Mouse (Mus musculus) limb, embryonic 14.5 days (tissue): Measurements from ENCODE around the gene C1qc. TPM values are rescaled to one million over a fixed set of nuclear protein-coding genes. Genes with fewer than 3 reads are reported as not detected.
A peak's percentile ranks its signal among the peaks of the same experiment; 100 is the strongest.

Experiments
- ATAC-seq: fragments of 200-750 bp; cut with Nextera tagmentation; 2 replicates; pipeline ENCODE4 v1.8.0; 2017; ENCODE audit warnings: low read depth, moderate number of reproducible peaks, moderate TSS enrichment; ENCODE audit not compliant: low FRiP score
- DNase-seq: peaks from one replicate; pipeline ENCODE4 v3.0.0-alpha.2; 2015; ENCODE audit warnings: low spot score
- H3K27ac ChIP-seq: fragments of 300-500 bp; sonication (generic); replicated peaks from 2 replicates; pipeline ENCODE4 v1.5.1; 2014; ENCODE audit warnings: low read depth, mild to moderate bottlenecking, low read length, moderate library complexity, mixed read lengths
- H3K27me3 ChIP-seq: fragments of 300-500 bp; sonication (generic); 2 replicates; pipeline ENCODE4 v1.6.1; 2014; ENCODE audit warnings: low read length, mixed read lengths; ENCODE audit not compliant: control insufficient read depth, insufficient read depth
- H3K36me3 ChIP-seq: fragments of 300-500 bp; sonication (generic); 2 replicates; pipeline ENCODE4 v1.6.1; 2014; ENCODE audit warnings: mild to moderate bottlenecking, low read length, moderate library complexity, mixed read lengths; ENCODE audit not compliant: control insufficient read depth, insufficient read depth
- H3K4me1 ChIP-seq: fragments of 300-500 bp; sonication (generic); 2 replicates; pipeline ENCODE4 v1.6.1; 2014; ENCODE audit warnings: antibody characterized with exemption, low read length, mixed read lengths; ENCODE audit not compliant: control insufficient read depth, insufficient read depth
- H3K4me2 ChIP-seq: fragments of 300-500 bp; sonication (generic); replicated peaks from 2 replicates; pipeline ENCODE4 v1.6.1; 2014; ENCODE audit warnings: low read depth, mild to moderate bottlenecking, low read length, moderate library complexity; ENCODE audit not compliant: severe bottlenecking
- H3K4me3 ChIP-seq: fragments of 300-500 bp; sonication (generic); replicated peaks from 2 replicates; pipeline ENCODE4 v1.5.1; 2014; ENCODE audit warnings: low read length
- H3K9ac ChIP-seq: fragments of 300-500 bp; sonication (generic); 2 replicates; pipeline ENCODE4 v1.6.1; 2014; ENCODE audit warnings: mild to moderate bottlenecking, low read depth, low read length, moderate library complexity; ENCODE audit not compliant: severe bottlenecking
- H3K9me3 ChIP-seq: fragments of 300-500 bp; sonication (generic); 2 replicates; pipeline ENCODE4 v1.6.1; 2016; ENCODE audit warnings: low read length; ENCODE audit not compliant: control insufficient read depth
- POLR2A ChIP-seq: fragments of 200-500 bp; IDR thresholded peaks from 2 replicates; pipeline ENCODE4 v1.8.0; 2012; ENCODE audit warnings: inconsistent platforms, mild to moderate bottlenecking, moderate library complexity, borderline replicate concordance; ENCODE audit not compliant: insufficient read depth, insufficient read length; ENCODE audit errors: extremely low read depth
- WGBS: fragments of 180-500 bp; shearing (Covaris S2); extraction: QIAGEN DNeasy Blood & Tissue Kit; methylation state at CpG from one replicate; pipeline ENCODE4 v1.1.7; 2014; 5-methylcytosine and 5-hydroxymethylcytosine counted together
- polyA plus RNA-seq, 2 experiments: library from polyadenylated mRNA; depleted of rRNA in 1 of 2; stranded (reverse) in 1 of 2; unstranded in 1 of 2; fragments of >200 nt; fragmentation: Nextera tagmentation in 1 of 2; extraction: Ambion mirVana in 1 of 2; gene quantifications; 2 replicates each; pipeline versions ENCODE4 v1.2.1 to v1.2.3; 2012 to 2014

Gene C1qc
- polyA plus RNA-seq, 2 experiments = 36.7 to 40.5 TPM

DNA sequence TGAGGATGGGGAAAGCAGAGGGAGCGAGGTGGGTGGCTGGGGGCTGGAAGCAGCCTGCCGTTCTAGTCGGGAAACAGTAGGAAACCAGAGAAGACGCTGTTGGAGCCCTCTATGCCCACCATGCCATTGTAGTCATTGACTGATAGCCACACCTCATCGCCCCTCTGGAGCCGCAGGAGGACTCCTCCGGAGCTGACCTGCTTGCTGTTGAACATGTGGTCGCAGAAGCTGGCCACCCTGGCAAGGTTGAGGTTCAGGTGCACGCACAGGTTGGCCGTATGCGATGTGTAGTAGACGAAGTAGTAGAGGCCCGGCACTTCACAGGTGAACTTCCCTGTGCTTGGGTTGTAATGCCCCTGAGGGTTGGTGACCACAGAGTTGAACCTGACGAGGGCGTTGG is 2.9 kb downstream of the C1qc start:
- no peak for TF ChIP-seq POLR2A
- peaks cover 6% of the 10 kb centered on the region; the same call in 1 of the 2 replicates for H3K27me3 ChIP-seq
- H3K27ac ChIP-seq = no peak overlapping the region
- H3K9ac ChIP-seq = no peak overlapping the region
- no peak overlapping the region for H3K4me3 ChIP-seq
- no peak overlapping the region for H3K4me2 ChIP-seq
- no peaks in the 10 kb centered on the region for H3K9me3 ChIP-seq
- DNase-seq = no peak
- no peaks in the 10 kb centered on the region for H3K4me1 ChIP-seq
- no peak for ATAC-seq
- 90% methylated on average over 15 of the region's 15 CpGs for WGBS
- H3K36me3 ChIP-seq = no peaks in the 10 kb centered on the region

DNA sequence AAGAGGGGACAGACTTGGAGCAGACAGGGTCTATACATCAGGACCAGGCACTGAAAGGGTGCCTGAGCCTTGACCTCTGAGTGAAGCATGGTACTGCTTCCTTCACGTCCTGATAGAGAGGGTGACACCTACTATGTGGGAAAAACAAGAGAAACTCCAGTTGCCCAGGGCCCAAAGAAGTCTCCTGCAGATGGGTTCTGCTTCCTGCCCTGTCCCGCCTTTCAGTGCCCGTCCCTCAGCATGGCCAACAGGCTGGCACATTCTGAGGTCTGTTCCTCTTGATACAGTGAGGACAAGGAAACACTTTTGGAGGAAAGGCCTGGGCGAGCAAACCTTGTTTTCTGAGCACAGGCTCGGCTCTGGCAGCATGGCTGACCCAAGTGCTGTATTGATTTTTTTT is 5.2 kb downstream of the C1qc start:
- ATAC-seq (no peak), DNase-seq (no peak)
- H3K9ac ChIP-seq = no peak overlapping the region
- H3K4me2 ChIP-seq = no peak overlapping the region
- H3K27me3 ChIP-seq = no peaks in the 10 kb centered on the region
- H3K9me3 ChIP-seq = no peaks in the 10 kb centered on the region
- no peaks in the 10 kb centered on the region for H3K36me3 ChIP-seq
- H3K27ac ChIP-seq = no peak overlapping the region
- no peak overlapping the region for H3K4me3 ChIP-seq
- 67% methylated on average over 5 of the region's 5 CpGs for WGBS
- no peak for TF ChIP-seq POLR2A
- H3K4me1 ChIP-seq = no peaks in the 10 kb centered on the region

DNA sequence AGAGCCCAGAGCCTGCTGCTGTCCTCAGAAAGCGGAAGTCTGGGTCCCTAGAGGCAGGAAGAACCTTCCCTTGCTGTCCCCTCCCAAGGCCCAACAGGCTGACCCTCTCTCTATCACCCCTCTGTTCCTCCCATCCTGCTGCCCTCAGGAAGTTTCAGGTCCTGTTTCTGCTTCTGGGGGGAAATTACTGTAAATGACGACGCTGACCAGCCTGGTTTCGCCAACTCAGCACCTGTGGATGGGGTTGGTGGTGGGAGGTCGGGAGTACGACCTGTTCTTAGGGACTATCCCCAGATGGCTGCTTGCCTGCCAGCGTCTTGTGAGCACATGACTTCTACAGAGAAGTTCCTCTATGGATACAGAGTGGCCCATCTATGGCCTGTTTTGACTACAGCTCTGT is 6.8 kb downstream of the C1qc start, which contains the start of gene C1qb:
Gene C1qb, minus strand, starts transcription at position 87 of the 400 bp plus-strand sequence.
- no peak within 1 kb of the TSS for H3K27ac ChIP-seq
- no peak within 1 kb of the TSS for H3K9ac ChIP-seq
- no peak for ATAC-seq
- 52% methylated on average over 7 of the region's 7 CpGs for WGBS
- H3K4me3 ChIP-seq = no peak within 1 kb of the TSS
- no peaks in the 10 kb centered on the region for H3K36me3 ChIP-seq
- DNase-seq = no peak
- no peak for TF ChIP-seq POLR2A
- no peaks in the 10 kb centered on the region for H3K4me1 ChIP-seq
- H3K4me2 ChIP-seq = no peak within 1 kb of the TSS
- no peaks in the 10 kb centered on the region for H3K27me3 ChIP-seq
- no peaks in the 10 kb centered on the region for H3K9me3 ChIP-seq

DNA sequence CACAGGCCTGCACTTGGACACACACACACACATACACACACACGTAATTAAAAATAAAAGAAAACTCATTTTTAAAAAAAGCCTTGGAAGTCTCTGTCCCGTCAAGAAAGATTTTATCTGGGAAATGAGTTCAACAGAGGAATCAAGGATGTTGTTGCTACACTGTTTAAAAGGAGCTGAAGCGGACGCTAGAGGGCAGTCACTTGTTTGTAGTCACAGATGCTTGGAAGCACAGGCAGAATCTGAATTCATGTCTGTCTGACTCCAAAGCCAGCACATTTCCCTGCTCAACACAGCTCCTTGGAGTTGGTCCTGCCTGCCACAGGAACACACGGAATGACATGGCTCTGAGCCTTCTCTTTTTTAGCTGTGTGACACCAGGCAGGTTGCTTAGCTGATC is 14.3 kb downstream of the C1qc start:
- no peak overlapping the region for H3K27ac ChIP-seq
- H3K27me3 ChIP-seq = no peaks in the 10 kb centered on the region
- peak; percentile 25 for DNase-seq
- WGBS = 22% methylated on average over 5 of the region's 5 CpGs
- H3K4me1 ChIP-seq = no peaks in the 10 kb centered on the region
- no peak for TF ChIP-seq POLR2A
- H3K9ac ChIP-seq = no peak overlapping the region
- H3K4me2 ChIP-seq = no peak overlapping the region
- no peak for ATAC-seq
- H3K36me3 ChIP-seq = no peaks in the 10 kb centered on the region
- H3K4me3 ChIP-seq = no peak overlapping the region
- H3K9me3 ChIP-seq = no peaks in the 10 kb centered on the region

DNA sequence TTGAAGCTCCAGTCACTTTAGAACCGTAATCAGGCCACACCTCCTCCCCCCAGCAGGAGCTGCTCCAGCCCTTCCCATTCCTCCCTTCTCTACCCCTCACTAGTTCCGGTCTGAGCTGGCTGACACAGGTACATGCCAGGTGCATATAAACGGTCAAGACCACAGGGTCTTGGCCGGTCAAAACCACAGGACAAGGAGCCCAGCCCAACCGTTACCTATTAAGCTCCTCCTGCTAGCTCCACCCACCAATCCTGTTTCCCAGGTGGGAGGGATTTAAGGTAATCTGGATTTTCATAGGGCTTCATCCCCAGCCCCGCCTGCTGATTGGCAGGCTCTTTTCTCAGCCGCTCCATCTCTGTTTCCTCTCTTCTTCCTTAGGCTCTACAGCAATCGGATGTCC is 14.7 kb downstream of the C1qc start:
- Histone ChIP-seq H3K36me3 (no peaks in the 10 kb centered on the region), H3K4me2 (no peak overlapping the region), H3K27ac (no peak overlapping the region), H3K9ac (no peak overlapping the region), H3K9me3 (no peaks in the 10 kb centered on the region), H3K4me1 (no peaks in the 10 kb centered on the region), H3K27me3 (no peaks in the 10 kb centered on the region), H3K4me3 (no peak overlapping the region)
- DNase-seq (no peak), ATAC-seq (no peak)
- no peak for TF ChIP-seq POLR2A
- WGBS = 47% methylated on average over 8 of the region's 8 CpGs

DNA sequence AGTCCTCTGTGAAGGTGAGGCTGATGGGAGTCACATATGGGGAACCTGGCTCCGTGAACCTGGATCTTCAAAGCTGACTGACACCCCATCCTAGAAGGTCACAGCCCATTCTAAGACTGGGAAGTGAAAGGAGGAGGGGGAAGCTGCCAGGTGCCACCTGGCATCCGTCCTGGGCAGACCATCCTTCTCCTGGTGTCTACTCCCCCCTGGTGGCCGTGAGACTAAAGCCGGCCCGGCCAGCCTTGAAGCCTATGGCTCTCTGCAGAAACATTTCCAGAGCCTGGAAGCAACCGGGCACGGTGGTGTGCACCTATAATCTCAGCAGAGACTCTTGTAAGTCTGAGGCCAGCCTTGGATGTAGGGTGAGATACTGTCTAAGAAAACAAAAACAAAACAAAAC is 15.9 kb downstream of the C1qc start:
- ATAC-seq (no peak), DNase-seq (peak; percentile 21)
- Histone ChIP-seq H3K4me1 (no peaks in the 10 kb centered on the region), H3K36me3 (no peaks in the 10 kb centered on the region), H3K9ac (no peak overlapping the region), H3K9me3 (no peaks in the 10 kb centered on the region), H3K4me3 (no peak overlapping the region), H3K4me2 (no peak overlapping the region), H3K27ac (no peak overlapping the region), H3K27me3 (no peaks in the 10 kb centered on the region)
- 19% methylated on average over 7 of the region's 7 CpGs for WGBS
- no peak for TF ChIP-seq POLR2A
